Mouse (Mus musculus) heart, postnatal 0 days (tissue): Measurements from ENCODE around the gene Wdr5.

ENCODE experiments used
- CTCF ChIP-seq: IDR thresholded peaks from 2 replicates; pipeline ENCODE4 v1.5.1; 2016; ENCODE audit warnings: antibody characterized with exemption, control low read depth, low read depth
- EP300 ChIP-seq: IDR thresholded peaks from 2 replicates; pipeline ENCODE4 v1.6.1; 2016; ENCODE audit warnings: antibody characterized with exemption, low read depth

DNA sequence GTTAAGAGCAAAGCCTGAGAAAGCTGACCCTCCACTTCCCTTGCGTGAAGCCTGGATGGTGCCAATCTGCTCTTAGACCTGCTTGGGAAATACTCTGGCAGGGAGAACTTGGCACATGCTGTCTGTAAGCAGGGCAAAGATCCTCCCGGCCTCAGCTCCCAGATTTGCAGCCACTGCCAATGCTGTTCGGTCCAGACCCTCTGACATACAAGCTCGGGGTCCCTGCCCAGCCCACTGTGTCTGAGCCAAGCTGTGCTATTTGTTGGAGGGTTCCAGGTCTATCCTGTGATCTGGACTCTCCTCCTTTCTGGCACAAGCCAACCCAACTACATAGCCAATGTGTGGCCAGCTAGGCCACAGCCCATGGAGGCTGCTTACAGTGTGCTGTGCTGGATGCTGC lies 61.5 kb downstream of the Wdr5 start:
- TF ChIP-seq CTCF (no peak), EP300 (no peak)
